Mouse (Mus musculus) hematopoietic stem cell, adult 5-6 weeks (primary cell): ENCODE data around the gene H6pd. TPM values are rescaled to one million over a fixed set of nuclear protein-coding genes. Genes with fewer than 3 reads are reported as not detected.

Experiments used
- ATAC-seq, 2 experiments: fragments of 125-278 bp in 1 of 2; replicated peaks in 1 of 2; 2 replicates each; pipeline ENCODE4 v1.8.0; 2016 to 2017; ENCODE audit warnings: inconsistent platforms in 2 of 2, mild to moderate bottlenecking in 2 of 2, moderate number of reproducible peaks in 2 of 2, low read depth in 1 of 2, moderate TSS enrichment in 1 of 2; ENCODE audit not compliant: low FRiP score in 2 of 2, poor library complexity in 2 of 2, severe bottlenecking in 2 of 2, insufficient read depth in 1 of 2, low TSS enrichment in 1 of 2
- total RNA-seq: library from RNA; stranded (forward); fragments of 172-1452, 232-1000 nt; gene quantifications from 2 replicates; pipeline ENCODE4 v1.2.3, GENCODE M21; 2017

H6pd gene
- total RNA-seq, 1 experiment from 2014 or later: 26.6 TPM

- no peak for ATAC-seq
These were observed 22.5 kb upstream of the H6pd start for GRCm38 (mm10) chr4:150031234-150031890.

GRCm38 (mm10) chr4:150030449-150031233 lies 21.8 kb upstream of the H6pd start:
- ATAC-seq: peak; percentile 28 to 40; a peak in 2 of 4 replicates

GRCm38 (mm10) chr4:150029885-150030284 lies 21.1 kb upstream of the H6pd start:
- no peak for ATAC-seq

GRCm38 (mm10) chr4:150023518-150023917 lies 14.7 kb upstream of the H6pd start:
- ATAC-seq: no peak

DNA sequence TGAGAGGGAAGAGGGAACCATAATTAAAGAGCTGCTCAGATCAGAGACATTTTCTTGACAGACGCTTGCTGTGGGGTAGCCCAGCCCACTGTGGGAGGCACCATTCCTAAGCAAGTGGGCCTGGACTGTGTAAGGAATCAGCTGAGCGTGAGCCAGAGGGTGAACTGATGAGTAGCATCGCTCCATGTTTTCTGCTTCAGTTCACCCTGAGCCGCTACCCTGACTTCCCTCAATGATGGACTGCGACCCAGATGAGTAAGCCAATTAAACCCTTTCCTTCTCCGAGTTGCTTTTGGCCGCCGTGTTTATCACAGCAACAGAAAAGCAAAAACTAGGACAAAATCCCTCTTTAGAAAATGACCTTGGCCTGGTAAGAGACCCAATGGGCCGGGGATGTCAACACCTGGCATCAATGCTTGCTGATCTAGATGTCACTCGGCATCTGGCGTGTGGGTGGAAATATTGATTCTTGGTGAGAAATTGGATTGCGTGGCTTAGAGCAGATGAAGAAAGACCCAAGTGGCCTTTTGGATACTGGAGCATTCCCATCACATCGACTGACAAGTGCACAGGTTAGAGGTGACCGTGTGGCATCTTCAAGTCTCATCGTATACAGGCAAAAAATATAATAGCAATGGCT lies 11.0 kb upstream of the H6pd start:
- no peak for ATAC-seq

- no peak for ATAC-seq
These were observed 6.6 kb upstream of the H6pd start for GRCm38 (mm10) chr4:150015436-150015835.

GRCm38 (mm10) chr4:150014378-150015091 lies 5.7 kb upstream of the H6pd start:
- no peak for ATAC-seq

- ATAC-seq: no peak
These were observed 5.0 kb upstream of the H6pd start for GRCm38 (mm10) chr4:150013805-150014204.

- ATAC-seq: no peak
These were observed 4.4 kb upstream of the H6pd start for GRCm38 (mm10) chr4:150013186-150013690.

DNA sequence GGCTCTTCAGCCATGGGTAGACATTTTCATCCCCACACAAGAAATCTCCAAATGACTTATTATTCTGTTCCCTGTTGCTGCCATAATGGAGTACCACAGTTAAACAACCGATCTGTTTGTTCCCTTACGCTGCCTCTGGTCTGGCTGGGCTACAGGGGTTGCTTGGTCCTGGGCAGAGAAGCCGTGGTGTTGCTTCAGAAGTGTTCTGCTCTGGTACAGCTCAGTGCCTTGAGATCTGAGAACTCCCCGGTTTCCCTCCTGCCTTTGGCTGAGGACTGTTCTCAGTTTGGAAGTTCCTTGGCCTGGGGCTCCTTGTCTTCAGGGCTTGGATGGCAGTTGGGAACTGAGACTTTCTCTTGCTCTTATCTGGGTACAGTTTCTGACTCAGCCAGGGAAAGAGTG lies 3.5 kb upstream of the H6pd start:
- ATAC-seq: no peak

- no peak for ATAC-seq
These were observed 2.9 kb upstream of the H6pd start for GRCm38 (mm10) chr4:150011564-150012321.

DNA sequence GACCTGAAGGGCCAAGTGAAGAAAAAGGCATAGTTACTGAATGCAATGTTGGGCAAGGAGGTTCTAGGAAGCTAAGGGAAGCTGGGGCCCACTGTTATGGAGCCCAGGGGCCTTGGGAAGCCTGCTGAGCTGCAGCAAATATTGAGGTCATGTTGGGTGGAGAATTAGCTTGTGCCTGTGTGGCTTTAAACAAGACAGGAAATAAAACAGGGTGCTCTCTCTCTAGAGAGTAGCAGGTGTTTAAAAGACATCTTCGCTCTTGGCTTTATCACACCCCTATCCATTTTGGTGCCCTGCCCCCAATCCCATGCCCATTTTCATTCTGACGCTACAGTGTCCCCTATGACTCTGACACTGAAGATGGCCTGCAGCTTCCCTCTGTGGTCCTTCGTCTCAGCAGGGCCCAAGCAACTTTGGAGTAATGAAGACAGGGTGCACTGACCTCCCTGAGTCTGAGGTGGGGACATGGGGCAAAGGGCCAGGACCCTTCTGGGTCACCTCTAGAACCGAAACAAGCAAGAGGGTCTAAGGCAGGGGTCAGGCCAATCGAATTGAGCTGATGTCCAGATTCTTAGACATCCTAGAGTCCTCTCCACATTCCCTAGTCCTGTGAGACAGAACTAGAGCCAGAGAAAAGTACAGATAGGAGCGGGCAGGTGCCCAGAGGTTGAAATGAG lies 1.4 kb upstream of the H6pd start:
- ATAC-seq: no peak

DNA sequence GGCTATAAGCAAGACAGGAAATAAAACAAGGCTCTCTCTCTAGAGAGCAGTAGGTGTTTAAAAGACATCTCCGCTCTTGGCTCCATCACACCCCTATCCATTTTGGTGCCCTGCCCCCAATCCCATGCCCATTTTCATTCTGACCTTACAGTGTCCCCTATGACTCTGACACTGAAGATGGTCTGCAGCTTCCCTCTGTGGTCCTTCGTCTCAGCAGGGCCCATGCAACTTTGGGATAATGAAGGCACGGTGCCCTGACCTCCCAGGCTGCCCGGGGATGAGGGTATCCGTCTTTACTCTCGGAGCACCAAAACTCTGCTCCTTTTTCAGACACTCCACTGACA lies 736 bp upstream of the H6pd start:
- no peak for ATAC-seq

GRCm38 (mm10) chr4:150008325-150008852 lies 434 bp downstream of the H6pd start:
- peak; percentile 87 to 88 for ATAC-seq

- no peak for ATAC-seq
These were observed 1.4 kb downstream of the H6pd start for GRCm38 (mm10) chr4:150007444-150007843.

GRCm38 (mm10) chr4:150006991-150007390 lies 1.8 kb downstream of the H6pd start:
- ATAC-seq: no peak
